Mouse (Mus musculus) gastrocnemius, postnatal 14 days (tissue): ENCODE measurements around the gene Sgcg. TPM values are rescaled to one million over a fixed set of nuclear protein-coding genes. Genes with fewer than 3 reads are reported as not detected.
A peak's percentile ranks its signal among the peaks of the same experiment; 100 is the strongest.

ENCODE experiments used
- DNase-seq: peaks from one replicate; pipeline ENCODE4 v3.0.0; 2021; ENCODE audit warnings: mixed read lengths
- intact Hi-C: fragments of 180-260 bp; cut with DNase I; formaldehyde crosslinking; loops from one replicate; pipeline ENCODE4 v1.15.1; 2025; ENCODE audit warnings: low total_unique reads
- long read RNA-seq, 2 experiments: library from polyadenylated mRNA; stranded (forward); transcript quantifications; one replicate each; pipeline ENCODE4 v2.0.0; 2021
- total RNA-seq, 2 experiments: library from RNA; stranded (reverse); gene quantifications; 2 replicates each; pipeline ENCODE4 v1.2.3; 2021

Sgcg gene
- 100 to 1,000 TPM; 158 to 177 TPM for total RNA-seq
- long read RNA-seq, experiment 1, transcript Sgcg-201 (8 exons, 3,515 nt): major isoform, 185 of 221 reads
- long read RNA-seq, experiment 1, partial matches to known transcripts: 10 of 221 reads
- long read RNA-seq, experiment 1, other reads (novel, unspliced or antisense): 26 of 221 reads
- long read RNA-seq, experiment 2, transcript Sgcg-201 (8 exons, 3,515 nt): major isoform, 255 of 298 reads
- long read RNA-seq, experiment 2, partial matches to known transcripts: 26 of 298 reads
- long read RNA-seq, experiment 2, other reads (novel, unspliced or antisense): 17 of 298 reads

DNA sequence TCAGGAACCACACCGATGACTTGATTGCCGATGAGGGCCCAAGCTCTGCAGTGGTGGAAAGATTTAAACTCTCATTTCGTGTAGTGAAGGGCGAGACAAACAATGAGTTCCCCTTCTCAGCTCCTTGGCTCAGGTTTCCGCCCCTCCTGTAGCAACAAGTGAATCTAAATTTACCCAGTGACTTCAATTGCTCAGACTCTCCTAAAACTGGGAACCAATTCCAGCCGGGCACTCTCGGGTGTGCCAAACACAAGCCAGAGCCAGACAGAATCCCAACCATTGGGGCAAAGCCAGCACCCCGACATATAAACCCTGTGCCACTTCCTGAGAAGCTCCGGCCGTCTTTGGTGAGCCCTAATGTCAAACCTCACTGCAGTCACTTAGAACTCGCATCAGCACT lies at the start of gene Sgcg:
Sgcg (minus strand) TSS at position 139 of the 400 bp plus-strand sequence.
- intact Hi-C loops: no loop called here
- DNase-seq: peak; percentile 75

DNA sequence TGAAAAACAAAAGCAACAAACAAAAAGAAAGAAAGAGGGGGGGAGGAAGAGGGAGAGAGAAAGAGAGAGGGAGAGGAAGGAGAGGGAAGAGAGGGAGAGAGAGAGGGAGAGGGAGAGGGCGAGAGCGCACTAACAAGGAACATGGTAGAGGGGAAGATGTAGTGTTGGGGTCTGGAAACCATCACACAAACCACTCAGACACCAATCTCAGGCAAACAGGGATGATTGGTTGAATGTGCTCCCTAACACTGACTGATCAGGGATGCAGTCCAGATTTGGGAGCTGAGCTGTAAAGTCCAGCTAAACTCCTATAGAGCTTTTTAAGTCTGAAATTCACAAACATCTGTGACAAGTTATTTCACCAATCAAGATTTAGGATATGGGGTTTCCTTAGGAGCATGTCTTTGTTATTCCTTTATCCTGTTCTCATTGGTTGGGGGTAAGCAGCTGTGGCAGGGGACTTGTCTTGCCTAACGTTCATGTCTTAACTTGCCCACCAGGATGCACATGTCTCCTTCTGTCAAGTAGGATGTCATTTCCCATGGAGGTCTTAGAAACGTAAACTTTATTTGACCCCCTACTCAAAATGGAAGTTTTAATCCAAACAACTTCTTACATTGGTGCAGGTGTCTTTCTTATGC lies 45.8 kb upstream of the Sgcg start:
- intact Hi-C loops: no loop called here

DNA sequence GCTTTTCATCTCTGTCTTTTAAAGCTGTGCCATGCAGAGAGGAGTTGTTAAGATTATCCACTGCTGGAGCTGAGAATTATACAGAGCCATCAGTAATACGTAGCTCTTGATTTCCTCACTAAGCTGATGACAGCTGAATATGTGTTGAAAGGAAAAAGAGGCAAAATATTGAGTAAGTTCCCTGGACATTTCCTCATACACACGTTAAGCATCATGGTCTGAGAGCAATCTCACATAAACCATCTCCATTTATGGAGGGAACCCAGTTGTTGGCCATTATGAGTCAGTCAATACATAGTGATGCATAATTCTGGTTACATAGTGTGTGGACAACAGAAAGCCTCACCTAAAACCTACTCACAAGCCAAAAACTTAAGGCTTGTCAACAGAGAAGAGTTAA lies 44.1 kb upstream of the Sgcg start:
- no peak for DNase-seq
- intact Hi-C loops: no loop called here

More for the DNA sequence above, 45.8 kb upstream of the Sgcg start:
- no peak for DNase-seq

DNA sequence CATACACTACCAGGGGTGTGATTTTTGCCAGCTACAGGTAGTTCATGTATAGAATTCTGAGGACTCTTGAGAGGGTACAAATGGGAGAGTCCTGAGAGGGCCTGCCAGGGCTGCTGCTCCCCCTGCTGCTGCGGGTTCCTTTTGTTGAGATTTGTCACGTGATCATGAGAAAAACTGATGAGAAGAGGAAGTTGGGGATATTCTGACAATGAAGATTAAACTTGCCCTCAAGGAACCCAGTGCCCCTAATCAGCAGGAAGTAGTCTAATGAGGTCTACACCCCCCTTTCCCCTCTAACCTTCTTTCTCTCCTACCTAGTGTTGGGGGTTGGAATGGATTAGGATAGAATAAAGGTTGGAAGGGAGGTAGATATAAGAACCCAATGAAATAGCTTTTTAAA lies 43.0 kb upstream of the Sgcg start:
- no peak for DNase-seq
- intact Hi-C loops: no loop called here

DNA sequence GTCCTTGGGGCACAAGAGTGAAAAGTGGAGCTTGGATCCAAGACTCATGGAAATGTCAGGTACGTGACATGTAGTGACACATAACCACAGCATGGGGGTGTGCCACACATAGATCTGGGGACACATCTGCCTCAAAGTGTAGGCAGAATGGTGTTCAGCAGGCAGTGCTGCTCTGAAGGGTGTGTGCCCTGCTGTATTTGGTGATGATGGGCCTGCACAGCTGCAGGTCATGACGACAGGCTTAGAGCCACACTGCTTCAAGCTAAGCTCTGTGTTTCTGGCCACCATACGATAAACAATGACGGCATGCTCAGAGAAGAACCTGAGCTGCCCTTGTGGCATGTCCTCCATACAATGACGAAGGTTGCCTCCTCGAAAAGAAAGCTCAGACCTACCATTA lies 41.5 kb upstream of the Sgcg start:
- intact Hi-C loops: no loop called here
- no peak for DNase-seq

GRCm38 (mm10) chr14:61294738-61295079 lies 36.4 kb upstream of the Sgcg start:
- DNase-seq: peak; percentile 46
- intact Hi-C loops: loop anchor here (2.0 to 5.0 kb wide), 2 partner anchors 52 to 494 kb away; no protein-coding TSS in a partner anchor

- intact Hi-C loops: loop anchor here (2.0 to 5.0 kb wide), 2 partner anchors 52 to 493 kb away; no protein-coding TSS in a partner anchor
- peak; percentile 56 for DNase-seq
These were observed 35.8 kb upstream of the Sgcg start for GRCm38 (mm10) chr14:61293884-61294737.

- no peak for DNase-seq
- intact Hi-C loops: loop anchor here (5.0 kb wide), 1 partner anchor 48 kb away; no protein-coding TSS in a partner anchor
These were observed 32.4 kb upstream of the Sgcg start for GRCm38 (mm10) chr14:61290664-61291063.

- intact Hi-C loops: no loop called here
- no peak for DNase-seq
These were observed 30.5 kb upstream of the Sgcg start for GRCm38 (mm10) chr14:61288606-61289286.

GRCm38 (mm10) chr14:61278676-61279300 lies 20.5 kb upstream of the Sgcg start:
- no peak for DNase-seq
- intact Hi-C loops: no loop called here

DNA sequence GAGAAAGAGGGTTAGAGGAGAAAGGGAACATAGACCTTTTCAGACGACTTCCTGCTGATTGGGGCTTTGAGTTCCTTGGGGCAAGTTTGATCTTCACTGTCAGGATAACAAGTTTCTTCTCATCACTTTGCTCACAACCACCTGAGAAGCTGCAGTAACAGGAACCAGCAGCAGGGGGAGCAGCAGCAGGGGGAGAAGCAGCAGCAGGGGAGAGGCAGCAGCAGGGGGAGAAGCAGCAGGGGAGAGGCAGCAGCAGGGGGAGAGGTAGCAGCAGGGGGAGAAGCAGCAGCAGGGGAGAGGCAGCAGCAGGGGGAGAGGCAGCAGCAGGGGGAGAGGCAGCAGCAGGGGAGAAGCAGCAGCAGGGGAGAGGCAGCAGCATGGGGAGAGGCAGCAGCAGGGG lies 19.0 kb upstream of the Sgcg start:
- DNase-seq: peak; percentile 34

DNA sequence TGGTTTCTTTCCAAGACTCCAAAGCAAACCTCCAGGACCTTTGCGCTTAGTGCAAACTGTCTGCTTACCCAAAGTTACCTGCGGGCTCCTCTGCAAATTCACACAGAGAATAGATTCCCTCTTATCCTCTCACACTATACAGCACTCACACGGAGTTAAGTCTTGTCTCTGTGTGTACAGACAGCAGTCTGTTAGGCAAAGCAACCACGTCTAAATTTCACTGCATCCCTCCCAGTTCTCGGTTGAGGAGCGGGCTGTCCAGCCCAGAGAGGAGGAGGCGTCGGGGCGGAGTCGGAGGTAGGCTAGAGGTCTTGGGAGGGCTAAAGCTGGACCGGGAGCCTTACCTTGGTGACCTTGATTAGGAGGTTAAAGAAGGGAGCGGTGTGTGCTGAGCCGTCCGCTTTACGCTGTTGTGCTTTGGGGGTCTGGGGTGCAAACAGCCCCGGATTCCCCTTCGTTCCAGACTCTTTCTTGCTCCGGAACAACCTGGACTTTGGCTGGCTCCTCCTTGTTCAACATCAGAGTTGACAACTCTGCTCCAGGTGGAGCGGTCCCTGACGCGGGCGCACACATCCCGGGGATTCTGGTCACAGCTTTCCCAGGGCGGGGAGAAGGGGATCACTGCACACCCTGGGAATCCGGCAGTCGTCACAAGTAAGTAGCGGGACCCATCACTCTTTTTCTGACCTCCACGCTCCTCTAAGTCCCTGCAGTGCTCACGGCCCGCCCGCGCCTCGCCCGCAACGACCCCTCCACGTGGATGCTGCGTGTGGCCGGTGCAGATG lies 16.3 kb upstream of the Sgcg start:
- intact Hi-C loops: no loop called here
- no peak for DNase-seq

More for the DNA sequence above, 19.0 kb upstream of the Sgcg start:
- intact Hi-C loops: no loop called here

GRCm38 (mm10) chr14:61267908-61268475 lies 9.7 kb upstream of the Sgcg start:
- intact Hi-C loops: no loop called here
- peak; percentile 15 for DNase-seq

DNA sequence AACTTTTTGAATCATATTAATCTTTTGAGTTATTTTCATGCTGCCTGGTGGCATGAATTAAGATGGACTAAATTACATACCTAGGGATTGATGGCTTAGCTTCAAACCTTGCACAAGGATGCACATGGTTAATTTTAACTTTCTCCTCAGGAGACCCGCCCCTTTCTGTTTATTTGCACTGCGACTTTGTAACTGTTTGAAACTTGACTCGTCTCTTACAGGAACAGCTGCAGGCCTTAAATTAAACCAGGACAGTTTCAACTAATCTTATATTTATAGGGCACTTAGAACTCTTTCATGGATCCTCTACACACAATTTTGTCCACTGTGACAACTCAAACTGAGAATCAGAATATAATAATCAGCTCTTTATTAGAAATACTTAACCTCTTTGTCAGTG lies 794 bp upstream of the Sgcg start:
- DNase-seq: no peak
- intact Hi-C loops: no loop called here

DNA sequence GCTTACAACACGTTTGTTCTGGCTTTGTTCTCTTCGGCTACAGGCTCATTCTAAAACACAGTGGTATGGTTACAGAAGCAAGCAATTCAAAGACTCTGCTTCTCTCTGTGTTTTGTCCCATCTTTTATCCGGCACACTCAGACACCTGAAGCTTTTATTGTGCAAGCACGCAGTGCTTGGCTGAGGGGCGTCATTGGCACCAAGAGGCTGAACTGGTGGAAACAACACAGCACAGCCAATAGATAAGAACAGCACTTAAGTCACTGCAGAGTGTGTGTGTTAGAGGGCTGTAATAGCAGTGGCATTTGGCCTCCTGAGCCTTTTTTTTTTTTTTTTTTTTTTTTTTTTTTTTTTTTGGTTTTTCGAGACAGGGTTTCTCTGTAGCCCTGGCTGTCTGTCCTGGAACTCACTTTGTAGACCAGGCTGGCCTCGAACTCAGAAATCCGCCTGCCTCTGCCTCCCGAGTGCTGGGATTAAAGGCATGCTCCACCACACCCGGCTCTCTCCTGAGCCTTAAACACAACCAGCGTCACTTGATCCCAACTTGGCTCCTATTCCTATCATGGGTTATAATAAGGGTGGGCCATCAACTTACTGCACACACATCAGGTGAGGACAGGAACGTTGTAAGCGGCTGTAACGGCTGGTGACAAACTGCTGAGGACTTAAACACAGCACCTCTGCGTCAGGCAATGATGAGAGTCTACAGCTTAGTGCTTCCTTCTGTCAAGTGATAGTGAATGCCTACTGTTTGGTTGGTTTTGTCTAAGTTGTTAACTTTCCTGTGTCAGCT lies 5.5 kb downstream of the Sgcg start:
- DNase-seq: no peak
- intact Hi-C loops: no loop called here

GRCm38 (mm10) chr14:61246444-61246843 lies 11.8 kb downstream of the Sgcg start:
- intact Hi-C loops: no loop called here
- no peak for DNase-seq

GRCm38 (mm10) chr14:61242611-61243010 lies 15.7 kb downstream of the Sgcg start:
- intact Hi-C loops: loop anchor here (5.0 kb wide), 1 partner anchor 50 kb away; no protein-coding TSS in a partner anchor
- DNase-seq: no peak
